Mouse (Mus musculus): ENCODE measurements around the gene Wbp11. TPM values are rescaled to one million over a fixed set of nuclear protein-coding genes. Genes with fewer than 3 reads are reported as not detected.

Gene Wbp11
- polyA plus RNA-seq, 1 experiment from 2014 or later = 114 TPM

GRCm38 (mm10) chr6:136828681-136829080, 648 bp upstream of the Wbp11 start:
- Histone ChIP-seq H3K36me3 (peaks cover 18% of the 10 kb centered on the region), H3K27me3 (no peaks in the 10 kb centered on the region), H3K4me2 (replicated peaks) (peak overlapping the region; percentile 60), H3K9ac (peak overlapping the region; percentile 67), H3K4me1 (peaks cover 8% of the 10 kb centered on the region), H3K9me3 (no peaks in the 10 kb centered on the region), H3K27ac (peak overlapping the region; percentile 84), H3K4me3 (peak overlapping the region; percentile 99)
- no peak for ATAC-seq (ENCODE audit: low FRiP score, low read depth)
- 36% methylated on average over 4 of the region's 4 CpGs for WGBS

- WGBS = under 1% methylated on average over 34 of the region's 34 CpGs
- Histone ChIP-seq H3K4me2 (replicated peaks) (peak within 1 kb of the TSS; percentile 82), H3K36me3 (peaks cover 26% of the 10 kb centered on the region), H3K27me3 (no peaks in the 10 kb centered on the region), H3K9ac (peak within 1 kb of the TSS; percentile 95), H3K27ac (peak within 1 kb of the TSS; percentile 84), H3K9me3 (no peaks in the 10 kb centered on the region), H3K4me1 (peaks cover 8% of the 10 kb centered on the region), H3K4me3 (peak within 1 kb of the TSS; percentile 99)
- no peak; the same call in 1 of the 2 replicates for ATAC-seq (ENCODE audit: low FRiP score, low read depth)
Observed at GRCm38 (mm10) chr6:136827516-136827880, 535 bp downstream of the Wbp11 start, which contains the start of gene BC049715. Gene BC049715 (plus strand): TSS chr6:136827626.

- Histone ChIP-seq H3K4me3 (peak overlapping the region; percentile 99), H3K9me3 (no peaks in the 10 kb centered on the region), H3K27ac (no peak overlapping the region), H3K4me2 (replicated peaks) (peak overlapping the region; percentile 82), H3K9ac (peak overlapping the region; percentile 95), H3K4me1 (peaks cover 8% of the 10 kb centered on the region), H3K36me3 (peaks cover 30% of the 10 kb centered on the region), H3K27me3 (no peaks in the 10 kb centered on the region)
- WGBS = 17% methylated on average over 7 of the region's 7 CpGs
- no peak for ATAC-seq (ENCODE audit: low FRiP score, low read depth)
Observed at GRCm38 (mm10) chr6:136827116-136827515, 917 bp downstream of the Wbp11 start.

- H3K4me3 ChIP-seq = no peak overlapping the region
- ATAC-seq (ENCODE audit: low FRiP score, low read depth) = no peak
- no peak overlapping the region for H3K4me2 ChIP-seq (replicated peaks)
- 92% methylated on average over 8 of the region's 8 CpGs for WGBS
- no peak overlapping the region for H3K27ac ChIP-seq
- peaks cover 51% of the 10 kb centered on the region for H3K36me3 ChIP-seq
- H3K27me3 ChIP-seq = no peaks in the 10 kb centered on the region
- no peaks in the 10 kb centered on the region for H3K9me3 ChIP-seq
- H3K4me1 ChIP-seq = peaks cover 8% of the 10 kb centered on the region
- no peak overlapping the region for H3K9ac ChIP-seq
Observed at GRCm38 (mm10) chr6:136824987-136825386, 3.0 kb downstream of the Wbp11 start.

- 94% methylated on average over 18 of the region's 18 CpGs for WGBS
- ATAC-seq (ENCODE audit: low FRiP score, low read depth) = no peak
Observed at GRCm38 (mm10) chr6:136821086-136821485, 6.9 kb downstream of the Wbp11 start.

GRCm38 (mm10) chr6:136820381-136820780, 7.7 kb downstream of the Wbp11 start:
- no peaks in the 10 kb centered on the region for H3K27me3 ChIP-seq
- H3K36me3 ChIP-seq = peaks cover 90% of the 10 kb centered on the region
- H3K4me3 ChIP-seq = no peak overlapping the region
- WGBS = 96% methylated on average over 21 of the region's 21 CpGs
- H3K4me2 ChIP-seq (replicated peaks) = no peak overlapping the region
- H3K27ac ChIP-seq = no peak overlapping the region
- no peaks in the 10 kb centered on the region for H3K4me1 ChIP-seq
- no peak overlapping the region for H3K9ac ChIP-seq
- ATAC-seq (ENCODE audit: low FRiP score, low read depth) = no peak
- no peaks in the 10 kb centered on the region for H3K9me3 ChIP-seq

More at GRCm38 (mm10) chr6:136821086-136821485, 6.9 kb downstream of the Wbp11 start:
- no peaks in the 10 kb centered on the region for H3K4me1 ChIP-seq
- no peak overlapping the region for H3K9ac ChIP-seq
- no peak overlapping the region for H3K27ac ChIP-seq
- no peaks in the 10 kb centered on the region for H3K27me3 ChIP-seq
- no peak overlapping the region for H3K4me3 ChIP-seq
- H3K9me3 ChIP-seq = no peaks in the 10 kb centered on the region
- H3K36me3 ChIP-seq = peaks cover 88% of the 10 kb centered on the region
- H3K4me2 ChIP-seq (replicated peaks) = no peak overlapping the region

DNA sequence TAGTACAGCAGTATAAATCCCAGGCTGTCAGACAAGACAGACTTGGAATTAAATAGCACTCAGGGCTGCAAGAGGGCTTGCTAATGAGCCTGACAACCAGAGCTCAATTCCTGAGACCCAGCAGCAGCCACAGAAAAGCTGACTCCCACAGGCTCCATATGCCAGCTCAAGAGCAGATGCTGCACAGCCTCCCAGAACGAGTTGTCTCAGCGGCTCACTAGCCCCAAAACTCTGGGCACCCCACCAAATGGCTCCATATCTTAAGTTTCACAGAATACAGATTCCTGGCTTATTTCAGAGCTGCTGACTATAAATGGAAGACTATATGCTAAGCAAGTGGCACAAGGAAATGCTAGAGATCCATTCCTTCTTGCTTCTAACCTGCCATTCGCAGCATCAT, 10.5 kb downstream of the Wbp11 start:
- Histone ChIP-seq H3K4me3 (no peak overlapping the region), H3K4me1 (no peaks in the 10 kb centered on the region), H3K36me3 (peaks cover 94% of the 10 kb centered on the region), H3K27me3 (no peaks in the 10 kb centered on the region), H3K4me2 (replicated peaks) (no peak overlapping the region), H3K9me3 (no peaks in the 10 kb centered on the region), H3K27ac (no peak overlapping the region), H3K9ac (no peak overlapping the region)
- no peak for ATAC-seq (ENCODE audit: low FRiP score, low read depth)
- 97% methylated on average over 3 of the region's 3 CpGs for WGBS

- H3K36me3 ChIP-seq = peaks cover 94% of the 10 kb centered on the region
- no peak overlapping the region for H3K4me3 ChIP-seq
- H3K9me3 ChIP-seq = no peaks in the 10 kb centered on the region
- no peak overlapping the region for H3K27ac ChIP-seq
- no peaks in the 10 kb centered on the region for H3K27me3 ChIP-seq
- 92% methylated on average over 21 of the region's 21 CpGs for WGBS
- no peak for ATAC-seq (ENCODE audit: low FRiP score, low read depth)
- H3K4me2 ChIP-seq (replicated peaks) = no peak overlapping the region
- no peak overlapping the region for H3K9ac ChIP-seq
- H3K4me1 ChIP-seq = no peaks in the 10 kb centered on the region
Observed at GRCm38 (mm10) chr6:136816826-136817225, 11.2 kb downstream of the Wbp11 start.

DNA sequence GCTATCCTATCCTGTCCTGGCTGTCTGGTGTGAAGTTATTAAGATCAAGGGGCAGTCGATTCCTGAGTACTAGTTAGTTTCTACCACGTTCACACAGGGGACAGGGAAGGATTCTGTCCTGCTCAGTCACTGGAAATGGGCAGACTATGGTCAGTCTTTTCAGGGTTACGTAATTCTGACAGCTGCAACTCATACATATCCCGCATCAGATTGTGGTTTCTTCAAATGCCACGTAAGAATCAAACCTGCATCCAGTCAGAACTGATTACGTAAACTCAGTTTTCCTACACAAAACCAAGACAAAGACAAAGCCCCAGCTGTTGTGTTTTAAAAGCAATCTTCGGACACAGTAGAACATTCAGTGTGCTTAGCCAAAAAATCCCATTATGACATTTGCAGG, 12.7 kb downstream of the Wbp11 start:
- no peaks in the 10 kb centered on the region for H3K27me3 ChIP-seq
- no peak overlapping the region for H3K4me3 ChIP-seq
- H3K9me3 ChIP-seq = no peaks in the 10 kb centered on the region
- peaks cover 91% of the 10 kb centered on the region for H3K36me3 ChIP-seq
- no peaks in the 10 kb centered on the region for H3K4me1 ChIP-seq
- 92% methylated on average over 7 of the region's 7 CpGs for WGBS
- no peak overlapping the region for H3K27ac ChIP-seq
- no peak overlapping the region for H3K9ac ChIP-seq
- no peak overlapping the region for H3K4me2 ChIP-seq (replicated peaks)
- ATAC-seq (ENCODE audit: low FRiP score, low read depth) = no peak

GRCm38 (mm10) chr6:136813117-136813516, 14.9 kb downstream of the Wbp11 start:
- 48% methylated on average over 4 of the region's 4 CpGs for WGBS
- no peak overlapping the region for H3K27ac ChIP-seq
- peaks cover 74% of the 10 kb centered on the region for H3K36me3 ChIP-seq

GRCm38 (mm10) chr6:136811196-136811595, 16.8 kb downstream of the Wbp11 start:
- Histone ChIP-seq H3K4me3 (no peak overlapping the region), H3K27ac (no peak overlapping the region), H3K4me2 (replicated peaks) (no peak overlapping the region), H3K36me3 (peaks cover 56% of the 10 kb centered on the region), H3K9me3 (no peaks in the 10 kb centered on the region), H3K4me1 (peaks cover 25% of the 10 kb centered on the region), H3K9ac (no peak overlapping the region), H3K27me3 (no peaks in the 10 kb centered on the region)
- WGBS = 88% methylated on average over 10 of the region's 10 CpGs
- no peak for ATAC-seq (ENCODE audit: low FRiP score, low read depth)

More at GRCm38 (mm10) chr6:136813117-136813516, 14.9 kb downstream of the Wbp11 start:
- Histone ChIP-seq H3K9ac (no peak overlapping the region), H3K4me3 (no peak overlapping the region), H3K27me3 (no peaks in the 10 kb centered on the region), H3K4me1 (peaks cover 16% of the 10 kb centered on the region), H3K9me3 (no peaks in the 10 kb centered on the region), H3K4me2 (replicated peaks) (no peak overlapping the region)
- no peak for ATAC-seq (ENCODE audit: low FRiP score, low read depth)

GRCm38 (mm10) chr6:136809673-136810072, 18.4 kb downstream of the Wbp11 start:
- peak overlapping the region; percentile 83 for H3K4me3 ChIP-seq
- H3K4me1 ChIP-seq = peaks cover 30% of the 10 kb centered on the region
- ATAC-seq (ENCODE audit: low FRiP score, low read depth) = no peak
- WGBS = 68% methylated on average over 13 of the region's 13 CpGs
- H3K27ac ChIP-seq = no peak overlapping the region
- H3K36me3 ChIP-seq = peaks cover 43% of the 10 kb centered on the region
- H3K27me3 ChIP-seq = no peaks in the 10 kb centered on the region
- no peaks in the 10 kb centered on the region for H3K9me3 ChIP-seq
- H3K4me2 ChIP-seq (replicated peaks) = peak overlapping the region; percentile 98
- H3K9ac ChIP-seq = 0 out of 2 replicates have a peak overlapping the region, but pooled peaks have one; percentile 77

DNA sequence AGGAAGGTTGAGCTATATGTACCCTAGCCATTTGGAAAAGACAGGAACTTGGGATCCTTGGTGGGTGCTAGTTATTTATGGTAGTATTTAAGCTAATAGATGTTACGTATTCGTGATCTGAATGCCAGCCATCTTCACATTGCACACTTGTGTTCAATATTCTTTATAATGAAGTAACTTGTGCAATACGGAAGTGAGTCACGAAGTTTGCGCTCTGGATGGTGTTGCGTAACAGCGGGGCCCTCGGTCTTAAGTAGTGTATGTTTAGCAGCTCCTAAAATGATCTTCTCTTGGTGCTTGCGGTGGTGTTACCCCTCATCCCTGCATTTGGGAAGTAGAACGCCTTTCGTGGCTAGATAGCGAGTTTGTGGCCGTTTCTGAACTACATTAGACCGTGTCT, 19.0 kb downstream of the Wbp11 start:
- 34% methylated on average over 14 of the region's 14 CpGs for WGBS
- no peaks in the 10 kb centered on the region for H3K27me3 ChIP-seq
- peak overlapping the region; percentile 83 for H3K4me3 ChIP-seq
- peaks cover 30% of the 10 kb centered on the region for H3K4me1 ChIP-seq
- peaks cover 37% of the 10 kb centered on the region for H3K36me3 ChIP-seq
- H3K27ac ChIP-seq = no peak overlapping the region
- H3K9ac ChIP-seq = peak overlapping the region; percentile 77
- H3K9me3 ChIP-seq = no peaks in the 10 kb centered on the region
- no peak for ATAC-seq (ENCODE audit: low FRiP score, low read depth)
- H3K4me2 ChIP-seq (replicated peaks) = peak overlapping the region; percentile 98
